ENCODE assay signal across 8 mouse cellular contexts in the genomic region with DNA sequence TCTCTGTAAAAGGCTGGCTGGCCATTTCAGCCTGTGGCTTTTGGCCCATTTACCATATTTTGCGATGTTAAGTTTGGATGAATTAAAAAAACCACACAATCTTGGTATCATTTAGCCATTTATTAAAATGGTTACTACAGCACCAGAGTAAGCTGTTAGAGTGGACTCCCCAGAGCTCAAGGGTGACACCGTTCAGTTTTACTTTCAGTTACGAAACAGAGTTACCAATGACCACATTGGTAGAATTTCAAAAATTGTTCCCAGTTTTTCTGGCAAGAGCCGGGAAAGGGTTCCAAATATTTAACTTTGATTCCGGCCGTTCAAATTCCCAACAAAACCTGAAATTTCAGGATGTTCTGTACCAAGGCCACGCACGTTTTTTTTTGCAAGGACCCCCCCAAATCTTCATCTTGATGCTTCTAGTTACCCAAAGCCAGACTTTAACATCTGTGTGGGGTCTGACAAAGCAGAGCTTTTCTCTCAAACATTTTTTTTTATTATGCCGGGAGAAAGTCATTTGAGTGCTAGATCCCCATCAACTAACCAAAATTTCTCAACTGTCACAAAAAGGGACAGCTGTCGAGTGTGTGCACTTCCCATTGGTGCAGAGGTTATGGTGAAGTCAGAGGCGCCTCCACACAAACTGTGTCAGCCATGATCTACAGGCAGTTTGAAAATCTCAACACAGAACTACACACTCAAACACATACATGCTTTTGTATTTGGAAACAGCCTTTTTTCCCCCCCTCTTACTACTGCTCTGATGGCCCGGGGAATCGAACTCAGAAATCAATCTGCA. TPM values are rescaled to one million over a fixed set of nuclear protein-coding genes. Genes with fewer than 3 reads are reported as not detected.
DNase-seq lines count a peak whose midpoint lies in the region; ATAC-seq and TF ChIP-seq lines count a peak whose summit lies in the region.

No protein-coding gene starts in this region.

- DNase-seq in kidney, postnatal 10 days = no peak
- no peak for DNase-seq in spleen, adult 12 weeks (ENCODE audit: low spot score)
- DNase-seq in frontal cortex, postnatal 14 days (ENCODE audit: low spot score in 2 of 2) = no peak
- DNase-seq in layer of hippocampus, postnatal 36 days = no peak

- ATAC-seq in kidney, embryonic 14.5 days (ENCODE audit: low FRiP score, low TSS enrichment) = no peak
- no peak for ATAC-seq in hindbrain, embryonic 13.5 days (ENCODE audit: low FRiP score)
- no peak for ATAC-seq in midbrain, embryonic 12.5 days (ENCODE audit: low FRiP score, low read depth)

- TF ChIP-seq POLR2A in bone marrow, adult 2 months (IDR thresholded peaks at IDR 0.05; ENCODE audit: borderline replicate concordance, control insufficient read depth, low read depth, low read length) = no peak

- peak overlapping the region; percentile 52 for H3K4me2 ChIP-seq in kidney, embryonic 14.5 days (replicated peaks; ENCODE audit: low read depth, low read length)
- peak overlapping the region; percentile 84 for H3K4me2 ChIP-seq in hindbrain, embryonic 13.5 days
- H3K4me2 ChIP-seq in midbrain, embryonic 12.5 days (replicated peaks) = peak overlapping the region; percentile 73

- no peak overlapping the region for H3K27ac ChIP-seq in kidney, embryonic 14.5 days (ENCODE audit: low read depth, low read length)
- H3K27ac ChIP-seq in bone marrow, adult 2 months (ENCODE audit: control insufficient read depth, insufficient read depth, low read depth, low read length, poor library complexity) = no peak overlapping the region
- no peak overlapping the region for H3K27ac ChIP-seq in hindbrain, embryonic 13.5 days
- no peak overlapping the region for H3K27ac ChIP-seq in midbrain, embryonic 12.5 days (replicated peaks)

- peak overlapping the region; percentile 97 for H3K4me3 ChIP-seq in kidney, embryonic 14.5 days (ENCODE audit: low read length)
- peak overlapping the region; percentile 37 for H3K4me3 ChIP-seq in bone marrow, adult 2 months (replicated peaks; ENCODE audit: control insufficient read depth, low read depth, low read length)
- peak overlapping the region; percentile 88 for H3K4me3 ChIP-seq in hindbrain, embryonic 13.5 days
- H3K4me3 ChIP-seq in midbrain, embryonic 12.5 days = peak overlapping the region; percentile 92

- peaks cover 67% of the 10 kb centered on the region for H3K36me3 ChIP-seq in kidney, embryonic 14.5 days (ENCODE audit: control insufficient read depth, insufficient read depth, low read length)
- peaks cover 49% of the 10 kb centered on the region for H3K36me3 ChIP-seq in hindbrain, embryonic 13.5 days
- peaks cover 60% of the 10 kb centered on the region for H3K36me3 ChIP-seq in midbrain, embryonic 12.5 days

- H3K27me3 ChIP-seq in kidney, embryonic 14.5 days (ENCODE audit: control insufficient read depth, insufficient read depth, low read length) = no peaks in the 10 kb centered on the region
- H3K27me3 ChIP-seq in hindbrain, embryonic 13.5 days = no peaks in the 10 kb centered on the region
- peaks cover 8% of the 10 kb centered on the region; the same call in 1 of the 2 replicates for H3K27me3 ChIP-seq in midbrain, embryonic 12.5 days

- no peak for TF ChIP-seq CTCF in bone marrow, adult 2 months (IDR thresholded peaks at IDR 0.05; ENCODE audit: control insufficient read depth, insufficient read depth, low read length)

- no peaks in the 10 kb centered on the region for H3K9me3 ChIP-seq in kidney, embryonic 14.5 days (ENCODE audit: control insufficient read depth, low read length)
- no peaks in the 10 kb centered on the region for H3K9me3 ChIP-seq in hindbrain, embryonic 13.5 days
- H3K9me3 ChIP-seq in midbrain, embryonic 12.5 days = no peaks in the 10 kb centered on the region

- H3K9ac ChIP-seq in kidney, embryonic 14.5 days (ENCODE audit: low read depth, low read length) = peak overlapping the region; percentile 99; the same call in 1 of the 2 replicates
- H3K9ac ChIP-seq in hindbrain, embryonic 13.5 days = peak overlapping the region; percentile 99
- H3K9ac ChIP-seq in midbrain, embryonic 12.5 days (replicated peaks) = peak overlapping the region; percentile 99

- 64% methylated on average over 13 of the region's 13 CpGs for WGBS in kidney, embryonic 14.5 days
- WGBS in bone marrow, adult 2 months = 30% methylated on average over 13 of the region's 13 CpGs
- 71% methylated on average over 13 of the region's 13 CpGs for WGBS in hindbrain, embryonic 13.5 days
- 77% methylated on average over 13 of the region's 13 CpGs for WGBS in midbrain, embryonic 12.5 days

- peaks cover 31% of the 10 kb centered on the region; the same call in 1 of the 2 replicates for H3K4me1 ChIP-seq in kidney, embryonic 14.5 days (ENCODE audit: control insufficient read depth, insufficient read depth, low read length)
- peaks cover 1% of the 10 kb centered on the region; the same call in 1 of the 2 replicates for H3K4me1 ChIP-seq in bone marrow, adult 2 months (ENCODE audit: control insufficient read depth, insufficient read depth, low read length)
- H3K4me1 ChIP-seq in hindbrain, embryonic 13.5 days (replicated peaks) = peaks cover 55% of the 10 kb centered on the region
- peaks cover 33% of the 10 kb centered on the region for H3K4me1 ChIP-seq in midbrain, embryonic 12.5 days

RNA-seq across cellular contexts. Expression of a gene that starts 2.8 kb away (rescaled TPM):
- polyA plus RNA-seq in kidney, embryonic 14.5 days (2014; fragmentation: Nextera tagmentation; extraction: Ambion mirVana) = 102 and 177 TPM in 2 replicates
- 22.5 and 51.3 TPM in 2 replicates for polyA plus RNA-seq in bone marrow, adult 2 months (2011; ENCODE audit: insufficient read depth, insufficient read length, low replicate concordance, missing spikeins)
- 133 TPM in 2 replicates for polyA plus RNA-seq in hindbrain, embryonic 13.5 days (2015; fragmentation: Nextera tagmentation; extraction: Ambion mirVana)
- 190 and 201 TPM in 2 replicates for polyA plus RNA-seq in midbrain, embryonic 12.5 days (2016; fragmentation: Nextera tagmentation; extraction: Ambion mirVana)
- 10 to 100 TPM; 80.4 to 90.3 TPM for total RNA-seq in layer of hippocampus, postnatal 36 days (2021)

RNA-seq across cellular contexts. Expression of a gene that starts 54.0 kb away (rescaled TPM):
- 75.4 and 98.8 TPM in 2 replicates for polyA plus RNA-seq in kidney, embryonic 14.5 days (2014; fragmentation: Nextera tagmentation; extraction: Ambion mirVana)
- polyA plus RNA-seq in bone marrow, adult 2 months (2011; ENCODE audit: insufficient read depth, insufficient read length, low replicate concordance, missing spikeins) = 9.3 and 17.0 TPM in 2 replicates
- 154 and 158 TPM in 2 replicates for polyA plus RNA-seq in hindbrain, embryonic 13.5 days (2015; fragmentation: Nextera tagmentation; extraction: Ambion mirVana)
- 149 and 150 TPM in 2 replicates for polyA plus RNA-seq in midbrain, embryonic 12.5 days (2016; fragmentation: Nextera tagmentation; extraction: Ambion mirVana)
- total RNA-seq in layer of hippocampus, postnatal 36 days (2021) = 10 to 100 TPM; 78.3 to 79.3 TPM

Comparison
In these comparisons a context has a peak if more than half of its experiments do, and no peak if none do; other contexts are left out.
1. H3K4me3 ChIP-seq: peak in every context shown above with its lines; median percentile 97 in kidney, embryonic 14.5 days; 92 in midbrain, embryonic 12.5 days; 88 in hindbrain, embryonic 13.5 days; 37 in bone marrow, adult 2 months.